31 mouse cellular contexts compared by ENCODE assay signal in genomic region chr11:35241379-35241778, GRCm38 (mm10).
DNase-seq lines count a peak whose midpoint lies in the region; ATAC-seq and TF ChIP-seq lines count a peak whose summit lies in the region.
"Had no signal": no experiment of that assay in that cellular context is flagged by ENCODE, and none has a peak within 500 bp of the region (broad histone marks: within the 10 kb centered on the region; RNA-seq: fewer than 3 reads in every experiment).

No protein-coding gene starts in this region.

- DNase-seq in cerebellum, postnatal 14 days = peak; percentile 42 to 63
- DNase-seq in cerebellum, adult 9-10 months = no peak
- DNase-seq in layer of hippocampus, adult 2 months (ENCODE audit: low spot score in 2 of 2) = peak in 1 of 2 experiments; percentile 47
- DNase-seq in layer of hippocampus, postnatal 10 days (ENCODE audit: low spot score in 2 of 2) = no peak
- DNase-seq in brain, adult 2 months (ENCODE audit: low read depth, low spot score) = peak; percentile 70
- peak; percentile 32 to 54 for DNase-seq in layer of hippocampus, adult 8-10 months (ENCODE audit: low spot score in 2 of 2)
- DNase-seq: adrenal gland, adult 2 months; adrenal gland, postnatal 36 days; B cell, adult 2 months; embryo, embryonic 11 days; gastrocnemius, adult 2 months; gastrocnemius, postnatal 36 days; heart, adult 18-20 months; kidney, adult 9 months; kidney, postnatal 10 days; liver, embryonic 13.5 days; lung, adult 18-20 months; lung, postnatal 4 days; thymus, adult 18-20 months; thymus, postnatal 25 days had no signal

- H3K27ac ChIP-seq in layer of hippocampus, adult 2 months = peak overlapping the region; percentile 81
- H3K27ac ChIP-seq: embryonic facial prominence, embryonic 12.5 days; gastrocnemius, adult 2 months; hindbrain, embryonic 14.5 days; limb, embryonic 10.5 days; limb, embryonic 15.5 days; liver, embryonic 13.5 days; midbrain, embryonic 13.5 days; stomach, postnatal 0 days had no signal

- TF ChIP-seq CTCF in layer of hippocampus, adult 2 months (conservative IDR thresholded peaks at IDR 0.05) = no peak

- no peak for ATAC-seq in megakaryocyte progenitor cell, adult 5-6 weeks (replicated peaks; ENCODE audit: poor library complexity)
- ATAC-seq: activated CD4-positive, CD25-positive, alpha-beta regulatory T cell, adult 4 months; forebrain, embryonic 14.5 days; intestine, postnatal 0 days; lung, postnatal 0 days; midbrain, embryonic 13.5 days had no signal

- no peak overlapping the region for H3K4me3 ChIP-seq in layer of hippocampus, adult 2 months
- H3K4me3 ChIP-seq: embryonic facial prominence, embryonic 12.5 days; gastrocnemius, adult 2 months; limb, embryonic 10.5 days; limb, embryonic 15.5 days; liver, embryonic 13.5 days; midbrain, embryonic 13.5 days had no signal

Comparison
In these comparisons a context has a peak if more than half of its experiments do, and no peak if none do; other contexts are left out.
1. DNase-seq: peak in cerebellum, postnatal 14 days (2 of 2), brain, adult 2 months (single experiment) and layer of hippocampus, adult 8-10 months (2 of 2); none in cerebellum, adult 9-10 months (single experiment) and layer of hippocampus, postnatal 10 days (0 of 2).